Mouse (Mus musculus): ENCODE measurements around the gene Tmem138. TPM values are rescaled to one million over a fixed set of nuclear protein-coding genes. Genes with fewer than 3 reads are reported as not detected.
A peak's percentile ranks its signal among the peaks of the same experiment; 100 is the strongest.

Tmem138 gene
- polyA plus RNA-seq, 2 experiments, result 8.3 to 11.5 TPM

DNA sequence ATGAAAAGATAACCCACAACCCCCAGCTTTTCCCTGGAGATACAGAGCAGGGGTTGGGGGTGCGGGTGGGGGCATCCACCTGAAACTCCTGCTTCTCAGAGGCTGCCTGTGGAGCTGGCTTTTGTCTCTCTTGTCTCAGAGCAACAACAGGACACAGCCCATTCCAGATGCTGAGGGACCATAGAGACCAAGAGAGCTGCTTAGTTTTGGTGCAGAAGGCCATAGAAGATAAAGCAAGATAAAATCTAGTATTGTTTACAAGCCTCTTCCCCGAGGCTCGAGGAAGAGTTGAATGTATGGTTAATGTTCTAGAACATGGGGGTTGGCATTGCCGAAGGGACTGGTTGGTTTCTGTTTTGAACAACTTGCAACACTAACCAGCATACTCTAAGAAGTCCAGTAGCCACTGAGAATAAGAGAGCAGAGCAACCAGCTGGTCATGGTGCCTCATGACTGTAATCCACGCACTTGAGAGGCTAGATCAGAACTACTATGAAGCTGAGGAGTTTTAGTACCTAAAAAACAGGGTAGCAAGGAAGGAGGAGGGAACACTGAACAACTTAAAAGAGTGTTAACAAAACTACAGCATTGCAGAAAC, 53.6 kb downstream of the Tmem138 start:
- H3K36me3 ChIP-seq (replicated peaks; ENCODE audit: control insufficient read depth, insufficient read depth, low read depth), result peaks cover 7% of the 10 kb centered on the region

DNA sequence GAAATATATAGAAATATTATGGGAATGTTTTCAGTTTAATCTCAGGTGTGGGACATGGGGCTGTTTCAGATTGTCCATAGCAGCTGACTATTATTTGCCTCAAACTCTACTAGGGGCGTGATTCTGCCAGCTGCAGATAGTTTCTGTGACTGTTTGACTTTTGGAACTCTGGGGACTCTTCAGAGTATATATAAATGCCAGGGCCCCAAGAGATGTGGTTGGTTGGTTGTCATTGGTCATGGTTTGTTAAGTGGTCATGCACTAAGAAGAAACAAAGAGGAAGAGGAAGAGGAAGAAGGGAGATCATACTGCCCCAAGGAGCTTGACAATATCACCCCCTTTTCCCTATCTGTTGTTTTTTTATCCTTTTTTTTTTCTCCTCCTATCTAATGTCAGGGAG, 55.2 kb downstream of the Tmem138 start:
- ATAC-seq (ENCODE audit: insufficient read depth), result no peak
- peaks cover 16% of the 10 kb centered on the region for H3K36me3 ChIP-seq (replicated peaks; ENCODE audit: control insufficient read depth, insufficient read depth, low read depth)
- no peak overlapping the region for H3K4me3 ChIP-seq (ENCODE audit: insufficient read depth in 1 of 2, low read depth in 2 of 2, low read length in 2 of 2)
- no peak for DNase-seq (ENCODE audit: low read depth in 3 of 3, low spot score in 3 of 3)
- peaks cover 24 to 29% of the 10 kb centered on the region in 2 experiments for H3K4me1 ChIP-seq (replicated peaks; ENCODE audit: control insufficient read depth in 2 of 2, insufficient read depth in 2 of 2, low read length in 1 of 2)
- no peaks in the 10 kb centered on the region for H3K27me3 ChIP-seq (ENCODE audit: control insufficient read depth, insufficient read depth, low read length)
- H3K9me3 ChIP-seq (ENCODE audit: control insufficient read depth, low read length), result no peaks in the 10 kb centered on the region
- TF ChIP-seq EP300 (IDR thresholded peaks at IDR 0.05; ENCODE audit: low read depth) (no peak), CTCF (IDR thresholded peaks at IDR 0.05; ENCODE audit: low read depth) (no peak)
- no peak overlapping the region for H3K9ac ChIP-seq (replicated peaks)
- no peak overlapping the region for H3K4me2 ChIP-seq (ENCODE audit: low read depth)
- 32% methylated on average over 1 of the region's 1 CpGs for WGBS (ENCODE audit: insufficient replicate concordance)
- no peak overlapping the region for H3K27ac ChIP-seq

More for the DNA sequence above, 53.6 kb downstream of the Tmem138 start:
- WGBS (ENCODE audit: insufficient replicate concordance), result 19% methylated on average over 5 of the region's 5 CpGs
- H3K9ac ChIP-seq (replicated peaks), result peak overlapping the region; percentile 43
- H3K9me3 ChIP-seq (ENCODE audit: control insufficient read depth, low read length), result no peaks in the 10 kb centered on the region
- TF ChIP-seq CTCF (IDR thresholded peaks at IDR 0.05; ENCODE audit: low read depth), result no peak
- TF ChIP-seq EP300 (IDR thresholded peaks at IDR 0.05; ENCODE audit: low read depth), result 0 out of 2 replicates have a peak, but pooled peaks have one; percentile 34
- peak overlapping the region; percentile 87 for H3K4me2 ChIP-seq (ENCODE audit: low read depth)
- peaks cover 28 to 29% of the 10 kb centered on the region in 2 experiments for H3K4me1 ChIP-seq (replicated peaks; ENCODE audit: control insufficient read depth in 2 of 2, insufficient read depth in 2 of 2, low read length in 1 of 2)
- no peaks in the 10 kb centered on the region for H3K27me3 ChIP-seq (ENCODE audit: control insufficient read depth, insufficient read depth, low read length)
- DNase-seq (ENCODE audit: low read depth in 3 of 3, low spot score in 3 of 3) (peak in 2 of 3 experiments; percentile 20 to 37), ATAC-seq (ENCODE audit: insufficient read depth) (no peak)
- H3K4me3 ChIP-seq (ENCODE audit: insufficient read depth in 1 of 2, low read depth in 2 of 2, low read length in 2 of 2), result peak overlapping the region; percentile 59 to 96
- H3K27ac ChIP-seq, result peak overlapping the region; percentile 39

Other genes starting within 250 kb of the Tmem138 start
- gene Syt7, start 188.3 kb downstream of the Tmem138 start, polyA plus RNA-seq (2012; rRNA removed), result 0.28 and 0.37 TPM in 2 replicates
- 0.04 and 0.09 TPM in 2 replicates for gene Syt7, start 188.3 kb downstream of the Tmem138 start, polyA plus RNA-seq (2014; fragmentation: Nextera tagmentation; extraction: Ambion mirVana)
- gene Lrrc10b, start 119.9 kb downstream of the Tmem138 start, polyA plus RNA-seq (2012; rRNA removed), result 0.05 and 0.06 TPM in 2 replicates
- 0.08 TPM in 1 of 2 replicates, not detected in the other for gene Lrrc10b, start 119.9 kb downstream of the Tmem138 start, polyA plus RNA-seq (2014; fragmentation: Nextera tagmentation; extraction: Ambion mirVana)
- 0.17 and 0.26 TPM in 2 replicates for gene Ppp1r32, start 94.4 kb downstream of the Tmem138 start, polyA plus RNA-seq (2012; rRNA removed)
- gene Ppp1r32, start 94.4 kb downstream of the Tmem138 start, polyA plus RNA-seq (2014; fragmentation: Nextera tagmentation; extraction: Ambion mirVana), result 0.19 TPM in 1 of 2 replicates, not detected in the other
- 16.2 and 22.9 TPM in 2 replicates for gene Cpsf7, start 52.1 kb downstream of the Tmem138 start, polyA plus RNA-seq (2012; rRNA removed)
- 12.8 and 14.1 TPM in 2 replicates for gene Cpsf7, start 52.1 kb downstream of the Tmem138 start, polyA plus RNA-seq (2014; fragmentation: Nextera tagmentation; extraction: Ambion mirVana)
- gene Sdhaf2, start 51.2 kb downstream of the Tmem138 start, polyA plus RNA-seq (2012; rRNA removed), result 16.8 and 20.5 TPM in 2 replicates
- gene Sdhaf2, start 51.2 kb downstream of the Tmem138 start, polyA plus RNA-seq (2014; fragmentation: Nextera tagmentation; extraction: Ambion mirVana), result 26.9 and 31.0 TPM in 2 replicates
- gene Tmem216, start 21.1 kb downstream of the Tmem138 start, polyA plus RNA-seq (2012; rRNA removed), result 9.7 and 15.6 TPM in 2 replicates
- gene Tmem216, start 21.1 kb downstream of the Tmem138 start, polyA plus RNA-seq (2014; fragmentation: Nextera tagmentation; extraction: Ambion mirVana), result 13.2 and 16.9 TPM in 2 replicates
- 9.5 and 11.8 TPM in 2 replicates for gene Cyb561a3, start 190 bp downstream of the Tmem138 start, polyA plus RNA-seq (2012; rRNA removed)
- 11.0 and 12.9 TPM in 2 replicates for gene Cyb561a3, start 190 bp downstream of the Tmem138 start, polyA plus RNA-seq (2014; fragmentation: Nextera tagmentation; extraction: Ambion mirVana)
- gene Ddb1, start 28.0 kb upstream of the Tmem138 start, polyA plus RNA-seq (2012; rRNA removed), result 66.8 and 91.2 TPM in 2 replicates
- 133 and 147 TPM in 2 replicates for gene Ddb1, start 28.0 kb upstream of the Tmem138 start, polyA plus RNA-seq (2014; fragmentation: Nextera tagmentation; extraction: Ambion mirVana)
- gene Tkfc, start 28.3 kb upstream of the Tmem138 start, polyA plus RNA-seq (2012; rRNA removed), result 11.7 and 13.9 TPM in 2 replicates
- gene Tkfc, start 28.3 kb upstream of the Tmem138 start, polyA plus RNA-seq (2014; fragmentation: Nextera tagmentation; extraction: Ambion mirVana), result 15.1 and 15.6 TPM in 2 replicates
- gene Vwce, start 56.9 kb upstream of the Tmem138 start, polyA plus RNA-seq (2012; rRNA removed), result 6.7 and 8.5 TPM in 2 replicates
- gene Vwce, start 56.9 kb upstream of the Tmem138 start, polyA plus RNA-seq (2014; fragmentation: Nextera tagmentation; extraction: Ambion mirVana), result 5.4 and 7.4 TPM in 2 replicates
- gene Pga5, start 100.7 kb upstream of the Tmem138 start, polyA plus RNA-seq (2012; rRNA removed), result 0.02 TPM in 1 of 2 replicates, not detected in the other
- gene Pga5, start 100.7 kb upstream of the Tmem138 start, polyA plus RNA-seq (2014; fragmentation: Nextera tagmentation; extraction: Ambion mirVana), result not detected in 2 replicates
- gene Vps37c, start 111.4 kb upstream of the Tmem138 start, polyA plus RNA-seq (2012; rRNA removed), result 6.0 and 6.3 TPM in 2 replicates
- 9.3 and 10.4 TPM in 2 replicates for gene Vps37c, start 111.4 kb upstream of the Tmem138 start, polyA plus RNA-seq (2014; fragmentation: Nextera tagmentation; extraction: Ambion mirVana)
- 0.02 and 0.13 TPM in 2 replicates for gene Cd5, start 161.6 kb upstream of the Tmem138 start, polyA plus RNA-seq (2012; rRNA removed)
- gene Cd5, start 161.6 kb upstream of the Tmem138 start, polyA plus RNA-seq (2014; fragmentation: Nextera tagmentation; extraction: Ambion mirVana), result 0.04 TPM in 1 of 2 replicates, not detected in the other

All from liver, embryonic 14.5 days (tissue).